Mouse (Mus musculus) A20 (cell line): Measurements from ENCODE around the gene Olfr661.

Experiments
- DNase-seq: peaks from one replicate; pipeline ENCODE4 v3.0.0-alpha.2; 2011; ENCODE audit warnings: low read depth, low spot score

The Olfr661 gene

GRCm38 (mm10) chr7:104686201-104686600, at the start of gene Olfr661:
Gene Olfr661 (plus strand): TSS chr7:104686501.
- no peak for DNase-seq

- DNase-seq, result no peak
These were observed 39.3 kb upstream of the Olfr661 start, which contains the start of gene Olfr658 for GRCm38 (mm10) chr7:104646841-104647482. Gene Olfr658 (minus strand): TSS chr7:104647305.

DNA sequence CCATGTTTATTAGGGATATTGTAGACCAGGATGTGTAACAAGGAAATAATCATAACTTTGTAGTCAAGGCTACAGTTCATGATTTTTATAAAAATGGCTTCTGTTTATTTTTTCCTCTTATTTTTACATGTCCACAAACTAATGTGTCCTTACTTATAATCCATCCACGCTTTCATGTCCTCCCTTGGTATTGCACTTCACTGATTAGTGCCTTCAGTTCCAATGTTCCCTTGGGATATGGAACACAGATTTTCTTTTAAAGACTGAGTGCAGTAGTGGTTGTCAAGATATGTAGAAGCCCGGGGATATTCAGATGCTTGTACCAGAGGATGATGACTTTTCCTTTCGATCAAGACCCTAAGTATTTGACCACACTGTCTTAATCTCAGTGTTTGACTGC, 19.8 kb upstream of the Olfr661 start, which contains the start of gene Olfr659:
Olfr659 (plus strand) TSS at position 301 of the 400 bp plus-strand sequence.
- DNase-seq, result no peak
